Mouse (Mus musculus) right cerebral cortex, postnatal 25 days (tissue): ENCODE data around the gene Aida.
A peak's percentile ranks its signal among the peaks of the same experiment; 100 is the strongest.
"Not testable (repeated sequence)": the region's sequence is repeated elsewhere in the genome, so short reads cannot be mapped to it uniquely, and the experiment has no call there.

Experiments used
- DNase-seq: peaks from one replicate; pipeline ENCODE4 v3.0.0; 2022

Gene Aida

DNA sequence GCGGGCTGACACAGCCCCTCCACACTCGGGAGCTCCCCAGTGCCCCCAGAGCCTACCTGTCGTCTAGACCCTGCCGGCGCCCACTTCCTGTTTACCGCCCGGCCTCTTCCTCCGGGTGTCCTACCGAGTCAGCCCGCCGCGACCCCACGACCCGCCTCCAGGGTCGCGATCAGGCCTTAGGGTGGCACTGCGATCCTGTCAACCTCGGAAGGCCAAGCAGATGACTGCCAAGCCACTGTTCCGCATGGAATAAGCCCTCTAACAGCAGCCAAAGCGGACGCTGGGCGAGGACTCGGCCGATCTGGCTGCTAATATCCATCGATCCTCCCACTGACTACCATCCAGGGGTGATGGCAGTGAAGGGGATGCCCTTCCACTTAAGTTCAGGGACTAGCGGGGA is at the start of gene Aida:
TSS of gene Aida (plus strand) at position 126 of the 400 bp plus-strand sequence.
- no peak for DNase-seq

DNA sequence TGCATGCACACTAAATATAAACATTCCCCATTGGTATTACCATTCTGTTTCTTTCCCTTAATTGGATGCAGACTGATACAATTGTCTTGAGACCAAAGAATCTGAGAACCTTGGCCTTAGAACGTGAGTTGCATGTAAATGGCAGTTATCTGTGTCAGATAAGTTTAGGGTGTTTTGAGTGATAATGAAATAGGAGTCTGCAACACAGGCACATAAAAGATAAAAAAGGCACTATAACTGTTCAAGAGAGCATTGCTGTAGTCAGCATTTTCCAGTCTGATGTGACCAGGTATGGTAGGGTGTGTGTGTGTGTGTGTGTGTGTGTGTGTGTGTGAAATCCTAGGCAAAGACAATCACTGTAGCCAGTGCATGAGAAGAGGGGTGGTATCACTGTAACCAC is 48.2 kb upstream of the Aida start:
- DNase-seq: no peak

DNA sequence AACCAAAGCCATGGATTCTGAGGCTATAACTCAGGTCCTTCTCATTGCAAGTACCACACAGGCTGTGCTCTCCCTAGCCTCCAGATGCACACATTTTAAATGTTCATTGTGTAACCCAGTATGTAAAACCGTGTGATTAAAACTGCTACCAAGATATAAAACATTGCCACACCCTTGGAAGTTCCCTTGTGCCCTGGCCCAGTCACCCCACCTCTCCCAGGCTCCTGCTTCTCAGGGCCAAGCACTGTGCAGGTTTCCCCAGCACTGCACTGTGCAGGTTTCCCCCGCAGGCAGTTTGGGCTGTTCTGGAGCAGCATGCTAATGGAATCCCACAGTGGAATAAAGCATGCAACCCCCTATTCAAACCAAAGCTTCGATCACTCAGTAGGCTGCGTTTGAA is 45.8 kb upstream of the Aida start:
- DNase-seq: no peak

DNA sequence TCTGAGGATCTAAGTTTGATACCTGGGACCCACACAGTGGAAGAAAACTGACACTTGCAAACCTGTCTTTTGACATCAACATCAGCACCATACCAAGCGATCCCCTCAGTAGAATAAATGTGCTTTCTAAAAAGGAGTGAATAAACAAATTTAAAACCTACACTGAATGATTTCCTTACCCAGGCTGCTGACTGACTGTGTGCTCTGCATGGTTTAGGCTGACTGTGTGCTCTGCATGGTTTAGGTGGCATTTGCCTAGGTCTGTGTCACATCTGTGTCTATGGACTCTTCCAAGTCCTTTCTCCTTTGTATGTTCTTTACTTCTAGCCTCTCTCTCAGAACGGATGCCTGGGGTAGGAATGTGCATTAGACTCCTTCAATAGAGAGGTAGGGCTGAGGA is 44.6 kb upstream of the Aida start:
- no peak for DNase-seq

DNA sequence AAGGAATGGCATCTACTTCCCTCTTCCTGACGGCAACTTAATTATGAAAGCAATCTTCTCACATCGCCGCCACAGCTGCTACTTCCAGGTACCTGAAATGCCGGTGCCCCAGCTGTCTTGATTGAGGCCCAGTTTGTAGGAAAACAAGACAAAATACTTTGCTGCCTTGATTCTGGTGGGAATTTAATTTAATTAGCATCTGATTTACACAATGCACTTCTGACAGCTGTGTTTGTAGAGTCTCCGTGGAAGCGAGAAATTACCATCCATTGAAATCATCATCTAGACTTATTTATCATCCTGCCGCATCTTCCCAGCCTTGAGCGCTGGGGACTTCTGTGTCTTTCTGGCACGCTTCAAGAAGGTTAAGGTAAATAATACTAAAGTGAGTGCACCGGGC is 43.8 kb upstream of the Aida start:
- DNase-seq: no peak

DNA sequence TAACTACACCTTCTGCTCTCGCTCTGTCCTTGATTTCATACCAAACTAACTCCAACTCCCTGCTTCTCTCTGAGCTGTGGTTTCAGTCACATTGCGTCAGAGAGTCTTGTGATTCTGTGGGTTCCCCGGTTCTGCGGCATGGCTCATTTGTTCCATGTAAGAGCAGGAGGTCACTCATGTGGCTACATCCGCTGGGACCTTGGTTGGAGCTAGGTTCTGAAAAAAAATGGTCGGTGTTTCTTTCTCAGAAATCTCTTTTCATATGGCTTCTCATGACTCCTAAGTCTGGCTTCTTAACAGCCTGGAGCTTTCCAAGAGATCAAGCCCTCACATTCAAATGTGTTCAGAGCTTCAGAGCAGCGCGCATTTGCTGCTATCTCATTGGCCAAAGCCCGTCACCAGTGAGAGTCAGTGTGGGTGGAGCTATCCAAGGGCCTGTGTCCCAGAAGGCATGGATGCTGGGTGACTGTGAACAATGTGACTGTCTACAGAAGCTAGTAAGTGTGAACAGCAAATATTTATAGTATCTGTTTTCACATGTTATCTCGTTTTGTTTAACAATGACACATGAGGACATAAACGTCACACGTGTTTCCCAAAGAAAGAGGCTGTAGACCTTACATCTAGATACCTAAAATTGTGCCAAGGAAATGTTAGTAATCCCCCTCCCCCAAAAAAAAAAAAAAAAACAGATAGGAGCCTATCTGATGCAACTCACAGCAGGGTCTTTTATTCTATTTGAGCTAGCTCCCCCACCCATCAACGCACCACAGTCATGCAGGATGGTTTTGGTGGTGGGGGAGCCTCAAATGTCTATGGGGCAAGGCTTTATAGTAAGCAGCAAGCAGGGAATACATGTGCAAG is 32.0 kb upstream of the Aida start:
- DNase-seq: no peak

DNA sequence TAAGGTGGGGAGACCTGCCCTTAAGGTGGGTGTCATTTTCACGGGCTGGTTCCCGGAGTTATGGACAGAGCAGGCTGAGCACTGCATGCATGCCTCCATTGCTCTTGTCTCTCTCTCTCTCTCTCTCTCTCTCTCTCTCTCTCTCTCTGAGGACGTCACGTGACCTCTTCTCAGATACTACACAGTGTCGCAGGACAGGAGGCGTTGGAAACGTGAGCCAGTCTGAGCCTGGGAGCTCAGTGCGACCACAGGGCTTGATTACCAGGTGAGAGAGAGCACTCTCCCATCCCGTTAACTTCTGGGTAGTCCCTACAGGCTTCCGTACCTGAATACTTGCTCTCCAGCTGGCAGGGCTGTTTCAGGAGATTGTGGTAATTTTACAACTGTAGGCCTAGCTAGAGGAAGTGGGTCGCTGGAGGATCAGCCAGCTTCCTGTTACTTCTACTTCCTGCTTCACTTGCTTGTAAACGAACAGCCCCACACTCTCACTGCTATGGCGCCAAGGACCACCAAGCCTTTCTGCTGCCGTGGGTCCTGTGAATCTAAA is 30.4 kb upstream of the Aida start:
- no peak for DNase-seq

DNA sequence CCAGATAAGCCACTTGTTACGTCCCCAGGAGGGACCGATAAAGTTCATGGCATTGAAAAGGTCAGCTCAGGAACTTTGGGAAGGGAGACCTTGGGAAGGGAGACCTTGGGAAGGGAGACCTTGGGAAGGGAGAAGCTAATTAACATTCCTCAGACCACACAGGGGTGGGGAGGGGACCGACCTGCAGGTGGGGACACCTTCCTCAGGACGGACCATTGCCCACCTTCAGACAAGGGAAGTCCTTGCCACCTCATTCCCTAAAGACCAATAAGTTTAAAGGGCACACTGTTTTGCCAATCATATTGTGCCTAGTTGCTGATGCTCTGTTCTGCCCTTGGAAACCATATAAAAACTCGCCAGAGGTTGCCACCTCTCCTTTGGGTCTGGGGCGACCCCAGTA is 28.7 kb upstream of the Aida start:
- no peak for DNase-seq

DNA sequence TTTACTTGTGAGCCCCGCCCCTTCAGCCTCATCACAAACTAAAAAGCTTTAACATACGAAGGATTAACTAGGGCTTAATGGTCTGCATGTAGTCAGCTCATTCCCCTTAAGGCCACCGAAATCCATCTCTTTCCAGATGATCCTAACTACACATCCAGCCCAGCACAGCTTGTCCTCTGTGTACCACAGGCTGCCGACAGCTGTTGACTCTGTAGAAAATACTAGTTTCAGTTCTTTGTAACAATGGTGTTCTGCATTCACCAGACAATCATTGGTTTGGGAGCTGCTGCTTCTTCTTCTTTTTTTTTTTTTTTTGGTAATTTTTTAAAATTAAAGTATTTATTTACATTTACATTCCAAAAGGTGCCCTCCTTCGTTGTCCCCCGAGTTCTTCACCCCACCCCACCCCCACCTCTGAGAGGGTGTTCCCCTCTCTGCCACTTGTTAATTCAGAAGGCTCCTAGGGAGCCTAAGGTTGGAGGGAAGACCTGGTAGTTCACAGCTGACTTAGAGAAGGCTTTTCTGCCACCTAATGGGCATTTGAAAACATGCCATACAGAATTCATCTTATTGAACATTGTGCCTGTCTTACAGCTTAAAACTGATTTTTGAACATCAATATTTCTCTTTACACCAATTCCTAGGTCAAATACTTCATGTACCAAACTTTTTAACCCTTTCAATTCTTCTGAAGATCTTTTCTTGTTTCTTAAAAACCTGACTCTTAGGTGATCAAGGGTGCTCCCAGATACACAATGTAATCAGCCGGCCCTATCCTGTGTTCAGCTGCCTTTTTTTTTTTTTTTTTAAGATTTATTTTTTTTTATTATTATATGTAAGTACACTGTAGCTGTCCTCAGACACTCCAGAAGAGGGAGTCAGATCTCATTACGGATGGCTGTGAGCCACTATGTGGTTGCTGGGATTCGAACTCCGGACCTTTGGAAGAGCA is 23.2 kb upstream of the Aida start:
- no peak for DNase-seq

DNA sequence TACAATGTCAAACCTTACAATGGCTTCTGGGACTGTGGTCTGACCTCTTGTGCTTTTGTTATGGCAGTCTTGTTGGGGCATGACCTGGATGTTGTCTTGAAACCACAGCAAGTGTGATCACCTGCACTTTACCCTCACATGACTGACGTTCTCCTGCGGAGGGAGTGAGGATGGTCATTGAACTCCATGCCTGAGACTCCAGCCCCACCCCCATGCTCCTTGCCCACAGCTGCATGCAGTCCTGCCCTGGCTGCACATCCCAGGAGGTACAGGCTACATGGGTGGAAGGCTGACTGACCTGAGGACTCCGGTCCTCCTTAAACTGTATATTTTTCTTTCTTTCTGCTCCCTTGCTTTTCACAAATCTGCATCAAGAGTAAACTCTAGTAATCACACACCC is 22.0 kb upstream of the Aida start:
- DNase-seq: no peak

DNA sequence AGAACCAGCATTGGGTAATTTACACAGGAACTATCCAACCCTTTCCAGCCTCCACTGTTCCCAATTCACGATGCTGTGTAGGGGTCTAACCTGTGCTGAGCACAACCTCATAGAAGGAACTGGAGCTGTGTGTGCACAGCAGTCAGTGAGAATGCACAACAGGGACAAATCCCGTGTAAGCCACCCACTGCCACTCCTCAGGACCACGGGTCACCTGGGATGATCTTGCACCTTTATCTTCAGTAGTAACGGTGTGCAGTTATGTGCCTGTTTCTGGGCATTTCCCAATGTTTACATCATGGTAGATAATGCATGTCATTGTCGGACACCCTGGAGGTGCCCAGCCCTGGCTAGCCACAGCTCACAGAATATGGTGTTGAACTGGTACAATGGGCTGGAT is 20.6 kb upstream of the Aida start:
- no peak for DNase-seq

DNA sequence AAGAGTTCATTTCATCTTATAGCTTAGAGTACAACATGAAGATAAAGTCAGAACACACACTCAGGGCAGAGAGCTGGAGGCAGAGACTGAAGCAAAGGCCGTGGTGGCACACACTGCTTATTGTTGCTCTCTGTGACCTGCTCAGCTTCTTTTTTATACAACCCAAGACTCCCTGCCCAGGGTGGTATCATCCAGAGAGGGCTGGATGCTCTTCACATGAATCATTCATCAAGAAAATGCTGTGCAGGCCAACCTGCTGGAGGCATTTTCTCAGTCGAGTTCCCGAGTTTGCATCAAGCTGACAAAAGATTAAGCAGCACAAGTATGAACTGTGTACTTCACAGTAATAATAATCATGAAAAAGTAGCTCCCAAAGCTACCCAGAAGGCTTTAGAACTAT is 8.0 kb upstream of the Aida start:
- DNase-seq: no peak

DNA sequence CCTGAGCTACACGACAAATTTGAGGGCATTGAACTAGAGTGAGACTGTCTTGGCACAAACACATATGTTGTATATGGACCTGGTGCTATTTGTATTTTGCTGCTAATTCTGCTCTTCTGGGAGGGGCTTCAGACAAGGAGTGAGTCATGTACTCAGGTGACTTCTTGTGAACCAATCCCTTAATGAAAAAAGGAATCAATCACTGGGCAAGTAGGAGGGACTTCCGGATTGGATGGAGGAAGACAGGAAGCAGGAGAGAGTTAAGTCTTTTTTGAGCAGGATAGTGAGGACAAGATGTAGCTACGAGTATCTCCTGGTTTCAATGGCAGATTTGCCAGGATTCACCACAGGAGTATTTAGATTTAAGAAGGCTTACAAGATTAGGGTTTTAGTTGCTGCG is 6.8 kb upstream of the Aida start:
- no peak for DNase-seq

DNA sequence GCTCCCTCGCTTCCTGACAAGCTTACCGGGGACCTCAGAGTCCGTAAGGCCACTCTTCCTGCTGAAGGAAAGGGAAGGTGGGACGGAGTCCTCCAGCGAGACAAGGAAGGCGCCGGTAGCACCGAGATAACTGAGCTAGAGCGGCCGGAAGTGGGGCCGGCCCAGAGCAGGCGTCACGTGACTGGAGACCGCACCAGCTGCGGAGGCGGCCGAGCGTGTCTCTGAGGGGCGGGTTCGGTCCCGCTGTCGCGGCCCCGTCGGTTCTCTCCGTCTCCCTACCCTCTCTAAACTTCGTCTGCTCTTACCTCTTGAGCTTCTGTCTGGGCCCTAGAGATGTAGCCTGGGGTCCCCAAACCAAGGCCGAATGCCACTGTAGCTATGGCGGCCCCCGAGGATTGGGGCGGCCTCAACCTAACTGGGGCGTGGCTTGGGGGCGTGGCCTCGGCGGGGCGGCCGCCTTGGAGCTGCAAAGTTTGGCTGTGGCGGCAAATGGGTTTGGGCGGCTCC is 540 bp downstream of the Aida start, which contains the start of gene Brox:
TSS of gene Brox (minus strand) at position 393 of the 507 bp plus-strand sequence.
- peak; percentile 94 for DNase-seq

DNA sequence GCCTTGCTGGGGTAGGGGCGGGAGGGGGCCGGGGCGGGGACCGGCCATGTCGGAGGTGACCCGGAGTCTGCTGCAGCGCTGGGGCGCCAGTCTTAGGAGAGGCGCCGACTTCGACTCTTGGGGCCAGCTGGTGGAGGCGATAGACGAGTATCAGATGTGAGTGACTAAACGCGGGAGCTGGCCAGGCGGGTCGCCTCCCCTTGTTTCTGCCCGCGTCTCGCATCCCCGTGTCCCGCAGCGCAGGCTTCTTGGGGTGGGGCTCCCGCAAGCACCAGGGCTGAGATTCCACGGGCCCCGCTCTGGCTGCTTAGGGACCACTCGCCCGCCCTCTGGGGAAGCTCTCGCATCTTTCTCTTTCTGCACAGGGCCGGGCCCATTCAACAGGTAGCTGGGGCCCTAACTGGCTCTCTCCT is 1.1 kb downstream of the Aida start:
- peak; percentile 58 for DNase-seq

DNA sequence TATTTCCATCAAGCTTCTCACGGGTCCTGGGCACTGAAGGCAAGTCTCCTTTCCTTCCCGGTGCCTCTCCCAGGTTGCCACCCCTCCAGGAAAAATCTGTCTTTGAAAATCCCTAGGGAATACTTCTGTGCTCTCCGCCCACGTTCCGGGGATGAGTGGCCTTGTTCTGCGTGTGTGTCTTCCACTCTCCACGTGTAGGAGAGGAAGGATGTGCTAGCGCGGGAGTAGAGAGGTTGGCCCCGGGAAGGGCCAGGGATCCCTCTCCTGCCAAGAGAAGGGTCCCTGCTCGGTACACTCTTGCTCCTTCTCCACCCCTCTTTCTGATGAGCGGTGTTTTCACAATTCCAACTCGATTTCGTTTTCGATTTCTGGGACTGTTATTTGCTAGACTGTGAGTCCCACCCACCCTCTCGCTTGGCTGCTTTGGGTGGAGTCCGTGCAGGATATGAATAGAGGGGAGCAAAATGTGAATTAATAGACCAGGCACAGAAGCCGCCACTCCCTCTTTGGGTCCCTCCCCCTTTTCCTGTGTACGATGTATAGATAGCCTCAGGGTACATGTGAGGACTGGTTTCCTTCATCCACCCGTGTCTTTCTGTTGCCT is 1.6 kb downstream of the Aida start:
- peak; percentile 52 for DNase-seq

DNA sequence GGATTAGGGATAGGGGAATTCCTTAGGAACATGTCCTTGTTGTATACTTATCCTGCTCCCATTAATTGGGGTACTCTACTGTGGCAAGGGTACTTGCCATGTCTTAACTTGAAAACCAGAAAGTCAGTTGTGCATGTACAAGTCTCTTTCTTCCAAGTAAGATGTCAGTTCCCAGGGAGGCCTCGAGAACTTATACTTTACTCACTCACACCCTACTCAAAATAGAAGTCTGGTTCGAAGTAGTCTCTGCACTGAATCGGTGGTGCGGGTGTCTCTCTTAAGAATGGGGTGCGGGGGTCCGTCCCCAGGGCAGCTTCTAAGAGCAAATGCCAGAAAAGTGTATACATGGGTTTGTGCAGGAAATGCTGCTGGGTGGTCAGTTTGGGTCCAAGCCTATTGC is 2.8 kb downstream of the Aida start:
- peak; percentile 96 for DNase-seq

DNA sequence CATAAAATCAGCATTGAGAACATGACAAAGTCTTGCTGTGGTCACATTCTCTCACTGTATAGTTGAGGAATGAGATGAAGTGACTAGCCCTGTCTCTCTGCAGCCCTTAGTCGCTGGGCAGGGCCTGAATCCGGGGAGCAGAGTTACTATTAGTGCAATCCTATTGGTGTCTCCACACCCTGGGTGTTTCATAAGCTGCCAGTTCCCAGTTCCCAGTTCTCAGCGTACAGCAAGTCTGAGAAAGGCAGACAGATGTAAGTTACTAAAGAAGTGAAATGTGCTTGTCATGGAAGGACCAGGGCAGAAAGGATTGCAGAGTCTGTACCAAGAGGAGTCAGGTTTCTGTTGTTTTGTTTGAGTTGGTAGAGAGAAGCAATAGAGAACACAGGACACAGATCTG is 11.2 kb downstream of the Aida start:
- DNase-seq: no peak

DNA sequence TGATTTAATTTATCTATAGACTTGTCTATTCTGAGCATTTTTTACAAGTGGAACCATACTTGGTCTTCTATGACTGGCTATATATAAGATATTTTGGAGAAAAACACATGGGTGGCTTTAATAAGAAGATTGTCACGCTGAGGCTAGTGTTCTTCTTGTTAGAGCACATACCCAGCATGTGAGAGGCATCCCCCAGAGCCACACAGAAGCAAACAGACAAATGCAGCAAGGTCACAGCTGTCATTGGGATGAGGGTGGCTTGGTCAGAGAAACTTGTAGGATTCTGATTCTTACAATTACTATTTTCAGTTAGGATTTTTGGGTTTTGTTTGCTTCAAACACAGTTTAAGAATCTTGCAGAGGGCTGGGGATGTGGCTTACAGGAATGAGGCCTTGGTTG is 12.1 kb downstream of the Aida start:
- no peak for DNase-seq

DNA sequence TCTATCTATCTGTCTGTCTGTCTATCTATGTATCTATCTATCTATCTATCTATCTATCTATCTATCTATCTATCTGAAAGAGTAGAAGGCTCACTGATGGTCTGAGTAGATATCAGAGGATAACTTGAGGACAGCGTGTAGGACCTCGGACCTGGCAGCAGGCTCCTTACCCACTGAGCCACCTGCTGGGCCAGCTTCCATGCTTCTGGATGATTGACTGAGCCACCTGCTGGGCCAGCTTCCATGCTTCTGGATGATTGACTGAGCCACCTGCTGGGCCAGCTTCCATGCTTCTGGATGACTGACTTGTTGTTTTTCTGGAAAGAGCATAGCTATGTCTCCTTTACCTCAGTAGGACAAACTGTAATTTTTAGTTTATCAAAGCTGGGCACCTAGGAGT is 13.2 kb downstream of the Aida start:
- DNase-seq: not testable (repeated sequence)

DNA sequence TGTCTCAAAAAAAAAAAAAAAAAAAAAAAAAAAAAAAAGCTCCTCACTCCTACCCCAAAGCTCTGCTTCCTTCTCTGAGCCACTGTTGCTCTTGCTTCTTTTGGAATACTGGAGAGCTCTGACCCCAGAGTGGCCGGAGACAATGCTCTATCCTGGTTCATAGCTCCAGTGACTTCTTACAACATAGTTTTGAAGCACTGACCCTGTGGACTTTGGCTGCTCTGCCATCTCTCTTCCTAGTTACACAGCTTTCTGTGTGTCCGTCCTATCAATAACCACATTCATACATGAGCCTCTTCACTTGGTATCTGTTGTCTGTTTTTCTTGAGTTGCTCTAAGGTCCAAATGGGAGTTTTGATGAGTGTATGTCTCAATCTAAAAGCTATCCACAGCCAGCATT is 15.7 kb downstream of the Aida start:
- no peak for DNase-seq

DNA sequence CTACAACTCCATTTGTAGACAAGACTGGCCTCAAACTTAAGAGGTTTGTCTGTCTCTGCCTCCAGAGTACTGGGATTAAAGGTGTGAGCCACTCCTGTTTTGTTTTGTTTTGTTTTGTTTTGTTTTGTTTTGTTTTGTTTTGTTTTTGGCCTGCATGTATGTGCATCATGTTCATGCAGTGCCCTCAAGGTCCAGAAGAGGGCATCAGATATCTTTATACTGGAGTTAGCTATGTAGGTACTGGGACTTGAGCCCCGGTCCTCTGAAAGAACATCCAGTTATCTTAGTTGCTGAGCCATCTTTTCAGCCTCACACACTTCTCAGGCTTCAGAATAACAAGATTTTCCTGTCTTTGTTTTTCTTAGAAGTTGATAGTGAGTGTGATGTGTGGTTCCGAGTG is 19.4 kb downstream of the Aida start:
- DNase-seq: no peak

DNA sequence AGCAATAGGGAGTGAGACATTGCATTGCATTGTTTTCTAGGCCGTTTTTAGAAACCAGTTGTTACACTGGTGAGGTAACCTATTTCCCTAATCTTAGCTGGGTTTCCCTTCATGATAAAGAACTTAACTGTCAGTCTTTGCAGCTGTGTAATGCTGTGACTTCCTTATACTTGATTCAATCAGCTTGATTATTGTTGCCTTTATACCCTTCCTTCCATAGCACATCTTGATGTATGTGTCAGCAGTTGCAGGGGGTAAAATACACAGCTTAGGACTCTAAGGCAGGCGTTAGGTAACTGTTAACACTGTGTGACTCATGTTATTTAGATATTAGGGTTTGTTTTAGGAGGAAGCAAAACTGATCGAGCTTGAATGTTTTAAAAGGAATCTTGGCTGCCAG is 24.3 kb downstream of the Aida start:
- DNase-seq: no peak
